Mouse (Mus musculus) CH12.LX (cell line): ENCODE data around the gene Cfdp1.

ENCODE experiments used
- CTCF ChIP-seq, 2 experiments: IDR thresholded peaks in 1 of 2; conservative IDR thresholded peaks in 1 of 2; 2 replicates each; pipeline ENCODE4 v1.5.1; 2011 to 2012; ENCODE audit warnings: low read depth in 2 of 2, low read length in 2 of 2, improper control_type of control experiment in 1 of 2, inconsistent platforms in 1 of 2, mild to moderate bottlenecking in 1 of 2, moderate library complexity in 1 of 2
- E2F4 ChIP-seq: IDR thresholded peaks from 2 replicates; pipeline ENCODE4 v1.6.1; 2011; ENCODE audit warnings: low read depth, low read length, improper control_type of control experiment; ENCODE audit not compliant: insufficient replicate concordance
- HCFC1 ChIP-seq: IDR thresholded peaks from 2 replicates; pipeline ENCODE4 v1.6.1; 2012; ENCODE audit warnings: low read depth, mild to moderate bottlenecking, inconsistent platforms, low read length, improper control_type of control experiment
- IRF4 ChIP-seq: IDR thresholded peaks from 2 replicates; pipeline ENCODE4 v1.6.1; 2014; ENCODE audit warnings: low read depth, mild to moderate bottlenecking, inconsistent platforms, low read length, improper control_type of control experiment
- MEF2A ChIP-seq: IDR thresholded peaks from 2 replicates; pipeline ENCODE4 v1.6.1; 2014; ENCODE audit warnings: low read depth, mild to moderate bottlenecking, inconsistent platforms, low read length, improper control_type of control experiment, borderline replicate concordance
- POLR2A ChIP-seq: IDR thresholded peaks from 2 replicates; pipeline ENCODE4 v1.6.1; 2011; ENCODE audit warnings: low read depth, mild to moderate bottlenecking, improper control_type of control experiment, low read length
- POLR2AphosphoS2 ChIP-seq: IDR thresholded peaks from 2 replicates; pipeline ENCODE4 v1.6.1; 2011; ENCODE audit warnings: low read depth, low read length, improper control_type of control experiment
- SIN3A ChIP-seq: IDR thresholded peaks from 2 replicates; pipeline ENCODE4 v1.6.1; 2012; ENCODE audit warnings: low read length, improper control_type of control experiment, inconsistent platforms
- UBTF ChIP-seq: IDR thresholded peaks from 2 replicates; pipeline ENCODE4 v1.6.1; 2012; ENCODE audit warnings: low read depth, mild to moderate bottlenecking, inconsistent platforms, low read length, improper control_type of control experiment, moderate library complexity
- ZMIZ1 ChIP-seq: IDR thresholded peaks from 2 replicates; pipeline ENCODE4 v1.6.1; 2012; ENCODE audit warnings: low read depth, mild to moderate bottlenecking, inconsistent platforms, low read length, improper control_type of control experiment
- ZNF384 ChIP-seq: IDR thresholded peaks from 2 replicates; pipeline ENCODE4 v1.6.1; 2012; ENCODE audit warnings: low read depth, low read length, improper control_type of control experiment, inconsistent platforms

- no peak for TF ChIP-seq E2F4
- no peak for TF ChIP-seq HCFC1
- no peak for TF ChIP-seq MEF2A
- TF ChIP-seq ZNF384 = no peak
- no peak for TF ChIP-seq CTCF (conservative IDR thresholded peaks at IDR 0.05 in 1 of 2, IDR thresholded peaks at IDR 0.05 in 1 of 2; ENCODE audit: low read depth in 2 of 2, low read length in 2 of 2)
- no peak for TF ChIP-seq POLR2AphosphoS2
- no peak for TF ChIP-seq ZMIZ1
- TF ChIP-seq POLR2A = no peak
- TF ChIP-seq UBTF = no peak
- no peak for TF ChIP-seq SIN3A
- TF ChIP-seq IRF4 = no peak
Observed at GRCm38 (mm10) chr8:111887479-111887878, 33.4 kb upstream of the Cfdp1 start.
